Mouse (Mus musculus) cerebellum, adult 2 months (tissue): Measurements from ENCODE around the gene Esp16. TPM values are rescaled to one million over a fixed set of nuclear protein-coding genes. Genes with fewer than 3 reads are reported as not detected.
"Not testable (repeated sequence)": the region's sequence is repeated elsewhere in the genome, so short reads cannot be mapped to it uniquely, and the experiment has no call there.

Source experiments
- DNase-seq, 2 experiments: peaks; one replicate each; pipeline ENCODE4 v3.0.0; 2021
- H3K27ac ChIP-seq: fragments of 200-500 bp; 2 replicates; pipeline ENCODE4 v1.5.1; 2012; ENCODE audit warnings: low read length, control low read depth, inconsistent platforms; ENCODE audit not compliant: insufficient read depth
- H3K27me3 ChIP-seq: fragments of 200-500 bp; 2 replicates; pipeline ENCODE4 v1.6.1; 2012; ENCODE audit warnings: inconsistent platforms, mild to moderate bottlenecking, low read length, moderate library complexity; ENCODE audit not compliant: control insufficient read depth, insufficient read depth
- H3K4me1 ChIP-seq: fragments of 200-500 bp; 2 replicates; pipeline ENCODE4 v1.6.1; 2011; ENCODE audit warnings: low read length; ENCODE audit not compliant: control insufficient read depth, insufficient read depth
- H3K4me3 ChIP-seq: fragments of 200-500 bp; replicated peaks from 2 replicates; pipeline ENCODE3; 2011; ENCODE audit warnings: mild to moderate bottlenecking, low read depth, low read length, control low read depth; ENCODE audit not compliant: insufficient read depth
- WGBS: fragments of 180-500 bp; shearing (Covaris S2); methylation state at CpG from one replicate; pipeline ENCODE4 v1.1.7; 2018; 5-methylcytosine and 5-hydroxymethylcytosine counted together
- polyA plus RNA-seq: library from polyadenylated mRNA; depleted of rRNA; stranded (reverse); fragments of >200 nt; gene quantifications from 2 replicates; pipeline ENCODE4 v1.2.3, GENCODE M21; 2012; rRNA removed

Esp16 gene
- polyA plus RNA-seq: not detected in 2 replicates

- not testable (repeated sequence) for DNase-seq, H3K27me3 ChIP-seq, H3K4me3 ChIP-seq, H3K27ac ChIP-seq, H3K4me1 ChIP-seq
- WGBS: 64% methylated on average over 6 of the region's 6 CpGs
Observed at GRCm38 (mm10) chr17:39535842-39536241, at the start of gene Esp16. TSS of gene Esp16 (plus strand) at chr17:39536142.

GRCm38 (mm10) chr17:39498043-39498442, 37.9 kb upstream of the Esp16 start:
- DNase-seq, H3K27me3 ChIP-seq, H3K4me1 ChIP-seq, H3K4me3 ChIP-seq, H3K27ac ChIP-seq: not testable (repeated sequence)

Other genes starting within 250 kb of the Esp16 start
- not detected in 2 replicates for gene Esp18, start 129.8 kb upstream of the Esp16 start, polyA plus RNA-seq
- not detected in 2 replicates for gene Esp15, start 104.8 kb downstream of the Esp16 start, polyA plus RNA-seq